Mouse (Mus musculus) megakaryocyte, adult 5-6 weeks (primary cell): ENCODE measurements around the gene Cpne5. TPM values are rescaled to one million over a fixed set of nuclear protein-coding genes. Genes with fewer than 3 reads are reported as not detected.
A peak's percentile ranks its signal among the peaks of the same experiment; 100 is the strongest.
"Not testable (repeated sequence)": the region's sequence is repeated elsewhere in the genome, so short reads cannot be mapped to it uniquely, and the experiment has no call there.

Source experiments
- ATAC-seq: 2 replicates; pipeline ENCODE4 v1.8.0; 2016; ENCODE audit warnings: mild to moderate bottlenecking, inconsistent platforms; ENCODE audit not compliant: poor library complexity, severe bottlenecking
- total RNA-seq, 2 experiments: library from RNA; stranded (forward) in 1 of 2; stranded (reverse) in 1 of 2; fragments of 153-499, 151-499 nt in 1 of 2; fragments of 221-1000, 200-1000 nt in 1 of 2; gene quantifications; 2 replicates each; pipeline versions ENCODE4 v1.2.3 to v1.2.4; 2015 to 2017

The Cpne5 gene
- total RNA-seq, 2 experiments from 2014 or later: not detected

DNA sequence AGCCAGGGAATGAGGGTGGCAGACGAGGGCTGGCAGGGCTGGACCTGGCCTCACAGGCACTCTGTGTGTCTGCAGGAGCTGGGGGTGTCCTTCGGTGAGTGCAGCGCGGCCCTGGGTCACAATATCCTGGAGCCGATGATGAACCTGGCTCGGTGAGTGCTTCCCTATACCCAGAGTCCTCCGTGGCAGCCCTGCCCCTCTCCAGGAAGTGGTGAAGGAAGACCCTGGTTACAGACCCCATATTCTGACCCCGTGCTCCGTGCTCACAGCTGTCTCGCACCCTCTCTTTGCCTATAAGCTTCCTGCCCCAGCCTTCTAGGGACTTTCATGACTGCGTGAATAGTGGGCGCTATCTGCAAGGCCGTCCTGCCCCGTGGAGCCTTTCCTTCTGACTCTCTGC is 90.7 kb downstream of the Cpne5 start:
- no peak for ATAC-seq

DNA sequence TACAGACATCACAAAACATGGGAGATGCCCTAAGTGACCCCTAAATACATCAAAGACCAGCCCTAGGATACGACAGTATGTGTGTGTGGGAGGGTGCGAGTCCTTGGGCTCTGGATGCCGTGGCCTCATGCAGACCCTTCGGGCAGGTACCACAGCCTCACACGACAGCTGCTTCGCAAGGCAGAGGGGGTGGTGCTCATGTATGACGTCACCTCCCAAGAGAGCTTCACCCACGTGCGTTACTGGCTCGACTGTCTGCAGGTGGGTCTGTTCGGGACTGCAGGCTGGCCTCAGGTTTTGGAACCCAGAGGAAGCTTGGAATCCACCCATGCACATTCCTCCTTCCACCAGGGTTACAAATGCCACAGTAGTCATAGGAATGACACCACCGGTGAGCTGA is 92.9 kb downstream of the Cpne5 start:
- no peak for ATAC-seq

DNA sequence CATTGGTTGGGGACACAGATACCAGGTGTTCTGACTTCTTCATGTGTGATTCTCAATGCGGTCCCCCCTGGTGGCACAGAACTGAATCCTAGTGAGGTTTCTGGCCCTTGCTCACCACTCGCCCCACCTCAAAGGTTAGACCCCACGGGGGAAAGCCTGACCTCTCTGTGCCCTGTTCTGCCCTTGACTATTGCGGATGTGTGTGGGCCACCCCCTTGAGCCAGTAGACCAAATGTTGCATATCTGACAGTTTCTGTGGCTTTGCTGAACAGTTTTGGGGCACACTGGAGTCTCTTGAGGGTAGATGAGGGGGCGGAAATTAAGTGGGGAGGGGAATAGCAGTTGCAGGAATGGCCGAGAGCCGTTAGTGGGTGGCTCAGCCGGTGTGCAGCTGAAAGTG is 94.7 kb downstream of the Cpne5 start:
- no peak for ATAC-seq

DNA sequence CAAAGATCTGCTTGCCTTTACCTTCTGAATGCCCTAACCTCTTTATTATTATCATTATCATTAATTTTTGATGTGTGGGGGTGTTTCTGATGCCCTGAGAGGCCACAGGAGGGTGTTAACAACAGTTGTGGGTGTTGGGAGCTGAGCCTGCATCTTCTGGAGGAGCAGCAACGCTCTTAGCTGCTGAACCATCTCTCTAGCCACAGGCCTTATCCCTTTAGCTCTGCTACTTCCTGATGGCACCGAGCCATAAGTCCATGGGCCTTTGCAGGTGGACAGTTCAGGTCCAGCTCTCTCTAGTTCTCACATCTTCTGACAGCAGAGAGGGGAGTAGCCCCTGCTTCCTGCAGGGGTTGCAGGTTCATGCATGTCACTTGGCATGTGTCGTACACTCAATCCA is 96.4 kb downstream of the Cpne5 start:
- no peak for ATAC-seq

DNA sequence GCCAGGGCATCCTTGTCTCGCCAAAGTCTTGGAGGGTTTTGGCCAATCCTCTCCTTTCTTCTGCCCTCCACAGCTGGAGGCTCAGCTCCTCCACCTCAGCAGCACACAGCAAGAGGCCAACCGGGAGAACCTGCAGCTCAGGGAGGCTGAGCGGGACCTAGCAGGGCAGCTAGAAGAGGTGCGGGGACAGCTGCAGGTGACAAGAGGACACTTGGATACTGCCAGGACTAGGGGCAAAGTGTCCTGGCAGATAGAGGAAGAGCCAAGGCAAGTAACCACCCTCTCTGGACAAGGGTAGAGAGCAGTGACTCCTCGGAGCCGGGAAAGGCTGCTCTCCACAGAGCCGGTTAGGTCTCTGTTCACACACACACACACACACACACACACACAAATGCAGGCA is 100.1 kb downstream of the Cpne5 start:
- no peak for ATAC-seq

DNA sequence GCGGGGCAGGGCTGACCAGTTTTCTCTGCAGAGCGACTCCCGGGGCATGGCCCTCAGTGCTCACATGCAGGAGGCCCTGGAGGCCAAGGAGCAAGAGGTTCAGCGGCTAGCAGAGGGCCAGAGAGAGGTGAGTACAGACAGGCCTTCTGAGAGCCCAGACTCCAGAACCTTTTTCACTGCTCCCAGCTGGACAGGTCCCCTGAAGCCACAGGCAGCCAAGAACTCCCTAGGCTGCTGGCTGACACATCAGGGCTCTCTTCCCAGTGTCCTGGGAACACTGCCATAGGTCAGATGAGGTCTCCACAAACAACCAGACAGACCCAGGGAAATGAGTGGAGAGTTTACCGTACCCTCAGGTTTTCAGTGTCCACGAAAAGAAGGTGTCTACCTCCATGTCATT is 101.7 kb downstream of the Cpne5 start:
- no peak for ATAC-seq

DNA sequence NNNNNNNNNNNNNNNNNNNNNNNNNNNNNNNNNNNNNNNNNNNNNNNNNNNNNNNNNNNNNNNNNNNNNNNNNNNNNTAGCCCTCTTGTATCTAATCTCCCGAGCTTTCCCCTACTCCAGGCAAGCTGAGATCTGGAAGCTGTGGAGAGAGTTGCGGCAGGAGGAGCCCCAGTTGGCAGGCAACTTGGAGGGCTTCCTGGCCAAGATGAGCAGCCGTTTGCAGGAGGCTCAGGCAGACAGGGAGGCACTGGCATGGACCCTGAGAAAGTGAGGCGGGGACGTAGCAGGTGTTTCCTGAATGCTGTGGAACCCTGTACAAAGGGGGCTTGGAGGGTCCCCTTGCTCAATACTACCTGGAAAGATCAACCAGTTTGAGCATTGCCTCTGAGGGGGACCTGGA is 102.9 kb downstream of the Cpne5 start:
- ATAC-seq: no peak

DNA sequence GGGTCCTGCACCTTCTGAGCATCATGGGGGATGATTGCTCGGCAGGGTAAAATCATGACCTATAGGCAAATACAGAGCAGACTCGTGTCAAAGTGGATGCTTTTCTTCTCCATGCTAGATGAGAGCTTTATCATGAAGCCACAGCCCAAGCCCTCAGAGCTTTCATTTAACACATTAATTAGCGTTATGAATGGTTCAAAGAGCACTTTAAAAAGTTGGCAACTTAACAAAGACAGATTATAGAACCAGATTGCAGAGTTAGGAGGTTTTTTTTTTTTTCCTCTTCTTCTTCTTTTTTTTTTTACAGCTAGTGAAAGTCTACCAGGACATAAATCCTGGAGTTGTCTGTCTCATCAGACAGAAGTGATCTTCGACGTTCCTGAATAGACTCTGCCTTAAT is 108.6 kb downstream of the Cpne5 start:
- ATAC-seq: no peak

DNA sequence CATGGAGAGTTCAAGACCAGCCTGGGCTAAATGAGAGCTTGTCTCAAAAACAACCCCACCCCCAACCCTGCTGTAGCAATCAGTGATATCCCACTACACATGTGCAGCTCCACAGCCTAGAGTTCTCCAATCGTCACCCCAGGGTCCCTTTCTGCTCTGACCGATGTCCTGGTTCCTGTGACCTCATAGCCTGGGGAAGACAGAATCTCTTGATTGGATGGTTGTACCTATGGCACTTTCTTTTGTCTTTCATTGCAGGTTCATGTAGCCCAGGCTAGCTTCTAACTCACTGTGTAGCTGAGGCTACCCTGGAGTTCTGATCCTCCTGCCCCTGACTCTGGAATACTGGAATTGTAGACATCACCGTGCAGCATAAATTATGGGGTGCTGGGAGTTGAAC is 111.4 kb downstream of the Cpne5 start:
- no peak for ATAC-seq

DNA sequence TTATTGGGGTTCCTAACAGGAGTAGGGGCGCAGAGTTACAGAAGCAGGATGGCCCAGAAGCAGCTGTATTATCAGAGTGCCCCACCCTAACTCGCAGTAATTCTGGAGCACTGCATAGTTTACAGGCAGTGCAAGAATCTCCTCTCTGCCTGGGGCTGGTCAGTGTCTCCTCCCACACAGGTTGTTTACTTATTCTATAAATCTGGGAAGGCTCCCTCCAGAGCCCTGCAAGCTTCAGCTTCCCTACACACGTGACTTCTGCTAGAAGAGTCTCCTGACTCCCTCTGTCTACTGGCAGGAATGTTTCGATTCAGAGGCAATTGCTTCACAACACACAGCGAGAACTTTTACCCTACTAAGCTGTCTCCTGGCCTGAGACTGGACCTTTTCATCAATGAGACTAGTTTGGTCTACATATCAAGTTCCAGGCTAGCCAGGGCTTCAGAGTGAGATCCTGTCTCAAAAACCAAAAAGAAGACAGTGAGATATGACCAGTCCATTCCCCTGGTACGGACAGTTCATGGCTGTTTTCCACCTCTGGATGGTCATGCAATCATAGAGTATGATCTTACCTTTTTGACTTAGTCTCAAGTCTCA is 114.3 kb downstream of the Cpne5 start:
- ATAC-seq: no peak

DNA sequence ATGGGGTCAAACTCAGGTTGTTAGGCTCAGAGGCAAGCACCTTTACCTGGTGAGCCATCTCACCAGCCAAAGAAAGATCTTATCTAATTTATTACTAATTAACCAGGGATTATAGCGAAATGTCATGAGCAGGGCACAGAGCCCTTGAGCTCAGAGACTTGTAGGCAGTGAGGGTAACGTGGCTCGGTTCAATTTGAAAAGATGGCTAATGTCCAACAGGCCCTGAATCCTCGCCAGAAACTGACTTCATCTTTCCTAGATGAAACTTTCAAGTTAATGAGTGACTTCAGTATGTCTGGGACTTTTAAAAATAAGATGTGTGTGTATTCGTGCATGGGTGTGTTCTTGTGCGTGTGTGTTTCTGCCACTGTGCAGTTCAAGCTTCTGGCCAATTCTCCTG is 115.2 kb downstream of the Cpne5 start:
- no peak for ATAC-seq

DNA sequence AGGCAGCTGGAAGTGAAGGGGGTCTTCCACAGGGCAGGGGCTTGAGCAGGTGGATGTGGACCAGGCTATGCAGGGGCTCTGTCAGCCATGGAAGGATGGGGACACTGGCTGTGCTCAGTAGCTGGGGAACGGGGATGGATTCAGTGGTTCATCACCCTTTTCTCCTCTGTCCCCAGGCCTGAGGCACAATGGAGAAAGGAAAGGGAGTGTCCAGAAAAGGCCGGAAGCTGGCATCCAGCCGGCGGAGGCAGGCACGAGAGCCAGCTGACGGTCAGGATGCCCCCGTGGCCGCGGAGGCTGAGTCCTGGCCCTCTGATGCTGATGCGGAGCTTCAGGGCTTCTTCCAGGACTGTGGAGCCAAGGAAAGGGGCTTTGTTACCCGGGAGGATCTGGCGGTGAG is 117.3 kb downstream of the Cpne5 start:
- ATAC-seq: no peak

DNA sequence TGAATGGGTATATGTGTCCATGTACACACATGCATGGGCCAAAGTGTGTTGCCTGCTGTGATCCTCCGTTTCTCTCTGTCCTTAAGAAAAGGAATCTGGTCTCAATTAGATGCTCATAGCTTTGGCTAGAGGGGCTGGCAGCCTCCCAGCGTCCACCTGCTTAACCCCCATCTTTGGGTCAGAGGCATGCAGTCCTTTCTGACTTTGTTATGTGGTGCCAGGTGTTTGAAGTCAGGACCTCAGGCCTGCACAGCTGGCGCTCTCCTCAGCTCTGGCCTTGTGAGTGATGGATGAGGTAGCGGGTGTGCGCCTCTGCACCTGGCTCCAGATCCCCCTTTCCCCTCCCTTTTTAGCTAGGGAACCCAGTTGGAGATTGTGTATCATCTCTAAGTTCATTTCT is 119.9 kb downstream of the Cpne5 start:
- no peak for ATAC-seq

DNA sequence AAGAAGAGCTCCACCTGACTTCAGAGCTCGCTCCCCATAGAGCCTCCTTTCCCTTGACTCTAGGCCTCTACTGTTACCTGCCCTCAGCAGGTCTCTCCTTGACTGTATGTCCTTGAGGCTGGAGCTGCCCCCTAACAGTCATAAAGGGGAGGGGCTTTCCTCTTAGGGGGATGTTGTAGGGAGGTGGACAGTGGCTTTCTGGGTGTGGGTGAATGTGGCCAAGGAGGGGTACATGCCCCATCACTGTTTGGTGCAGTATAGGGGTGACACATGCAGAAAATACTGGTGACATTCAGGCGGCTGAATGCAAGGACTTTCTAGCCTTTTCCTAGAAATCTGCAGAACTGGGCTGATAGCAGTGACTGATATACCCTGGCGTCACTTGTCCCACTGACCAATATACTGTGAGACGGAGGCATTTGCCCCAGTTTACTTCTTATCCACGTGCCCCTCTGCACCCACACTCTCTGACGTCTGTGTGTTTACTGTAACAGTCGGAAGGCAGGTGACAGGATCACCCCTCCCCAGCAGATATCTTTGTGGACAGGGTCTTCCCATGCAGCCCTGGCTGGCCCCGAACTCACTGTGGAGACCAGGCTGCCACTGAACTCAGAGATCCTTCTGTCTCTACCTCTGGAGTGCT is 120.8 kb downstream of the Cpne5 start:
- no peak for ATAC-seq

DNA sequence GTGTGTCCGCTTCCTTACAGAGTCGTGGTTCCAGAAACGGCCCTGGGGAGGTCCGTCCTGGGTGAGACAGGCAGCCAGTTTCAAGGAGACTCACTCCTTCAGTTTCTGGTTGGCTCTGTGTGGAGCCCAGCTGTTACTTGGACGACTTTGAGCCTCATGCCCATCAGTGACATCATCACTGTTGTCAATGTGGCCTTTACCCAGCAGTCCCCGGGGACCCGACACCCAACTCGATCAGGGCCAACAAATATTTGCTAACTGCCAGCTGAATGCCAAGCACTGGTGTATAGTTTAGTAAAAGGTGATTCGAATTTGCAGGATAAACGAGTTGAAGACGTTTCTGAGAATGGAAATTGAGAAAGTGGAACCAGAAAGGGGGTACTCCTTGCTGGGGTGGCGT is 121.9 kb downstream of the Cpne5 start:
- ATAC-seq: no peak

DNA sequence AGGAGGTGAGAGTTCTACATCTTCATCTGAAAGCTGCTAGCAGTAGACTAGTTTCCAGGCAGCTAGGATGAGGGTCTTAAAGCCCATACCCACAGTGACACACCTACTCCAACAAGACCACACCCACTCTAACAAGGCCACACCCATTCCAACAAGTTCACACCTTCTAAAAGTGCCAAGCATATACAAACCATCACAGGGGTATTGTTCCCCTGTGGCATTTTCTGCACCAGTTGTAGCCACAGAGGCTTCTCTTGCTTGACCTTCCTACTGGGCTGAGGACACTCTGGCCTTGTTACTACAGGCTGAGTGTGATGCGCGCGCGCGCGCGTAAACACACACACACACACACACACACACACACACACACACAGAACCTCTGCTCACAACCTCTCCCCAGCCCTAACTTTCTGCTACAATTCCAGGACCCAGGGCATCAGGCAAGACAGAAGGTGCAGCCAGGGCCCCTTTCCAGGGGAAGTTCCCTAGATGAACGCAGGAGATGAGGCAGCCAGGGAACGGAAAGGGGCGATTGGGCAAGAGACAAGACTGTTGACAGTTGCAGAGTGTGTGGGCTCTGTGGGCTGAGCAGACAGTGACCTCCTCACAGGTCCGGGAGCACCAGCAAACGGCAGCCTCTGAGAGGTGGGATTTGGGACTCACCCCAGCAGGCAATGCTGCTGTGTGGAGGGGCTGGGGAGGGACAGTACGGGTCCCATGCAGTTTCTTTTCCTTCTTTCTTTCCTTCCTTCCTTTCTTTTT is 124.2 kb downstream of the Cpne5 start, which contains the start of gene Rab44:
Gene Rab44 (plus strand): TSS at position 555 of the 762 bp plus-strand sequence.
- peak; percentile 86 for ATAC-seq

DNA sequence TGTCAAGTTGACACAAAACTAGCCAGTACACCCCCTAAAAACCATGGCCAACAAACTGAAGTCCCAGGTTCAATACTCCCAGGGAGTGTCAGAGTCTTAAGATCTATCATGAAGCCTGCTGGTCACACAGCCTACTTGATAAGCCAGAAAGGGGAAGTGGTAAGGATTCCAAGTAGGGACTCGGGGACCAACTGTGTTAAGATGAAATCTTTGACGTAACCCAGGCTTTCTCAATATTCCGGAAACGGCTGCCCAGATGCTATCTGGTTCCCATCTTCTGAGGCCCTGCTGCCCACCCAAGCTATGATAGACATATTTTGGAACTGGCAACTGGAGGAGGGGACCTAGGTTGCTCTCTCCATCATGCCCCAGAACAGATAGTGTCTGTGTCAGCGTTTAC is 126.6 kb downstream of the Cpne5 start:
- peak; percentile 84 for ATAC-seq

DNA sequence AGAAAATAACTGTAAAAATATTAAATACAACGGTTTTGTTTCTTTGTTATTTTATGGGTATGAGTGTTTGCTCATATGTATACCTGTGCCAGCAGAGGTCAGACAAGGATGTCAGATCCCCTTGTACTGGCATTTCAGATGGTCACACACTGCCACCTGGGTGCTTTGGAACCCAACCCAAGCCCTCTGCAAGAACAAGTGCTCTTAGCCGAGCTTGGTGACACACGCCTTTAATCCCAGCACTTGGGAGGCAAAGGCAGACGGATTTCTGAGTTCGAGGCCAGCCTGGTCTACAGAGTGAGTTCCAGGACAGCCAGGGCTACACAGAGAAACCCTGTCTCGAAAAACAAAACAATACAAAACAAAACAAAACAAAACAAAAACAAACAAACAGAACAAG is 127.6 kb downstream of the Cpne5 start:
- ATAC-seq: not testable (repeated sequence)
